Mouse (Mus musculus) kidney, adult 10 weeks (tissue): ENCODE measurements around the gene Mrm3. TPM values are rescaled to one million over a fixed set of nuclear protein-coding genes. Genes with fewer than 3 reads are reported as not detected.

Experiments
- polyA plus RNA-seq: library from polyadenylated mRNA; stranded (reverse); fragments of 350-450 nt; fragmentation: Illumina TruSeq; extraction: RNeasy Lipid Tissue Mini Kit (QIAGEN cat#74804); gene quantifications from one replicate; pipeline ENCODE4 v1.2.3, GENCODE M21; 2014; ENCODE audit warnings: low read depth, low replicate concordance

Mrm3 gene
- polyA plus RNA-seq, result 2.9 TPM

DNA sequence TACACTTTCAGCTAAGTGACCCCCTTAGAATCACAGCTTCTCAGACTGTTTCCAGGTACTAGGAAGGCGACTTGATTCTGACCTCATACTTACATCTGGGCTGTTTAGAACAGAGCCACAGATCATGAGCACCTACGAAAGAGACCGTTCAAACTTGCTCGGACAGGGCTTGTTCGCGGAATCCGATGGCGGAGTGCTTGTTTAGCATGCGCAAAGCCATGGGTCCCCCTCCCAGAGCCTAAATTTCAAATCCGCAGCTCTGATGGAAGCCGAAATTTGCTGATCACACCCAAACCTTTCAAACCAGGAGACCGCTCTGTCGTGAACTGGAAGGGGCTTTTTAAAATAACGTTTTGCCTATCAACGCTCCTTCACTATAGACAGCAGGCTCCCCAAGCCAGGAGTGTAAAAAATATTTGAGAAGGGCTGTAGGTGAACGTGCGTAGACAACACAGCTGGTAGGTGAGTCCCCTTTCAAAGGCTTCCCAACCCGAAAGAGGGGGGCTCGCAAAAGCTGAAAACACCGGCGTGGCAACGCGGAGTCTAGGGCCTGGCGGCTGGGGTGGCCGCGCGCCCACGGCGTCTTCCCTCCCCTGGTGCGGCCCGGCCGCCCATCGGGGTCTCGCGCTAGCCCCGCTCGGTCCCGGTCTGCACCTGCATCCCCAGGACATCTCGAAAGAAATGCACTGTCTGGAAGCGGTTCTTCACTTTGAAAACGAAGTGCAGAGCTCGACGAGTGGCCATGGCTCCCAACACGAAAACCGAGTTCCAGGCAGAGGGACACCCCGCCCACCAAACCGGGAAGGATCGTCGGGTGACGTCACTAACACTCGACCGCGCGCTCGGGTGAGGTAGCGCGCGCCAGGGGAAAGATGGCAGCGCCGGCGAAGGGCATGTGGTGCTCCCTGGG, at the start of gene Mrm3, which contains the start of gene Glod4:
Mrm3 (plus strand) TSS at position 815 of the 910 bp plus-strand sequence.
Glod4 (minus strand) TSS at position 825 of the 910 bp plus-strand sequence.

DNA sequence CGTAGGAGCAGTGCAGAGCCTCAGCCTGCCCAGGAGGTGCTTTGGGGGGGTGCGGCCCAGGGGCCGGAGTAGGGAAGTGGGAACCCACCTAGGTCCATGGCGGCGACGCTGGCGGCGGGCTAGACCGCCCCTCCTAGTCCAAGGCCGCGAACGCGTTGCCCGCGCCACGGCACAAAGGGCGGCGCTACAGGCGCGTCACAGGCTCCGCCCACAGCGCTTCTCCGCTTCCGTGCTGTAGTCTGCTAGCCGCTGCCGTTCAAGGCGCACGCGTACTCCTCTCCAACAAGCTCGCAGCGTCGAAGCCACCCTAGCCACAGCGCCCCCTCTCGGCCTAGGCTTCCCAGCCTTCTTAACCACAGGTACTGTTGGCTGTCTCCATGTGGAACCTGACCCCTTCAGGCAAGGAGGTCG, 26.1 kb upstream of the Mrm3 start, which contains the start of the genes Dbil5 and Gemin4:
Dbil5 (plus strand) TSS at position 219 of the 411 bp plus-strand sequence.
Gemin4 (minus strand) TSS at position 275 of the 411 bp plus-strand sequence.

Other genes with a start within 250 kb of the Mrm3 start
- not detected for gene 1700016K19Rik, start 243.8 kb upstream of the Mrm3 start, polyA plus RNA-seq
- gene Rflnb, start 215.9 kb upstream of the Mrm3 start, polyA plus RNA-seq, result 21.2 TPM
- 61.5 TPM for gene Vps53, start 64.1 kb upstream of the Mrm3 start, polyA plus RNA-seq
- 3.7 TPM for gene Fam57a, start 64.0 kb upstream of the Mrm3 start, polyA plus RNA-seq
- 1.0 TPM for gene Dbil5, start 26.1 kb upstream of the Mrm3 start, polyA plus RNA-seq
- gene Gemin4, start 26.1 kb upstream of the Mrm3 start, polyA plus RNA-seq, result 1.6 TPM
- 147 TPM for gene Glod4, start within 50 bp of the Mrm3 start, polyA plus RNA-seq
- gene Nxn, start 155.4 kb downstream of the Mrm3 start, polyA plus RNA-seq, result 3.2 TPM
- 9.5 TPM for gene Timm22, start 163.2 kb downstream of the Mrm3 start, polyA plus RNA-seq